In the genomic region with DNA sequence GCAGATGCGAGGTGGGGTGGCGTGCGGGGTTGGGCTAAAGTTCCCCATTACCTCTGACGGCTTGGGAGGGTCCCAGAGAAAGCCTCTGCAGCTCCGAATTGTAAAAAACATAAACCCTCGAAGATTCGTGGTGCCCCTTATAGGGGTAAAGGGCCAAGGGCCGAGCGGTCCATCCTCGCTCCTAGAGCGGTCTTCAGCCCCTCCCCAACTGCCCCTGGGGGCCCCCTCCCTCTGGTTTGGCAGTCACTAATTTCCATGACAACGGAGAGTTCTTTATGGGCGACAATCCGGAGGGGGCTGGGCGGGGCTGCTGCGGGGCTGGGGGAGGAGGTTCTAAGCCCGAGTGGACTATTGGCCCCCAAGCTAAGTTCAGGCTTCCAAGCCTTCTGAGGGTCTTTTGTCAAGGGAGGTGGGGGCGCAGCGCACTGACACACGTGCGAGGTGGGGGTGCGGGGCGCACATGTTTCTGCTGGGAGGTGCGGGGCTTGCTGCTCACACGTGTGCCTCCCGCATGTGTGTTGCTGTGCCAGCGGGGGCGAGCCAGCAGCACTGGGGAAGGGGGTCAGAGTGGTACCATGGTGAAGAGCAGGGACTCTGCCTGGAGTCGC, we compare ENCODE assay signal across 9 mouse cellular contexts. TPM values are rescaled to one million over a fixed set of nuclear protein-coding genes. Genes with fewer than 3 reads are reported as not detected.
DNase-seq lines count a peak whose midpoint lies in the region; ATAC-seq and TF ChIP-seq lines count a peak whose summit lies in the region.
"Had no signal": no experiment of that assay in that cellular context is flagged by ENCODE, and none has a peak within 500 bp of the region (broad histone marks: within the 10 kb centered on the region; RNA-seq: fewer than 3 reads in every experiment).

No protein-coding gene starts in this region.

- H3K4me3 ChIP-seq in embryonic facial prominence, embryonic 14.5 days (ENCODE audit: low read depth, low read length): peak overlapping the region; percentile 44
- peak overlapping the region; percentile 43 for H3K4me3 ChIP-seq in intestine, postnatal 0 days (ENCODE audit: low read depth, low read length)
- H3K4me3 ChIP-seq in midbrain, embryonic 15.5 days: peak overlapping the region; percentile 52

- WGBS in embryonic facial prominence, embryonic 14.5 days: 1% methylated on average over 28 of the region's 29 CpGs
- WGBS in intestine, postnatal 0 days: 13% methylated on average over 29 of the region's 29 CpGs
- WGBS in midbrain, embryonic 15.5 days: under 1% methylated on average over 29 of the region's 29 CpGs

- no peaks in the 10 kb centered on the region for H3K9me3 ChIP-seq in embryonic facial prominence, embryonic 14.5 days (ENCODE audit: control insufficient read depth, low read length)
- no peaks in the 10 kb centered on the region for H3K9me3 ChIP-seq in intestine, postnatal 0 days (ENCODE audit: control insufficient read depth)
- H3K9me3 ChIP-seq in midbrain, embryonic 15.5 days: no peaks in the 10 kb centered on the region

- peak; percentile 48 for ATAC-seq in embryonic facial prominence, embryonic 14.5 days (ENCODE audit: low read depth)
- ATAC-seq in intestine, postnatal 0 days: no peak
- peak; percentile 71 for ATAC-seq in midbrain, embryonic 15.5 days (replicated peaks)

- peak overlapping the region; percentile 74 for H3K4me2 ChIP-seq in embryonic facial prominence, embryonic 14.5 days (ENCODE audit: low read depth, low read length)
- H3K4me2 ChIP-seq in intestine, postnatal 0 days (replicated peaks; ENCODE audit: low read depth): peak overlapping the region; percentile 87
- peak overlapping the region; percentile 79 for H3K4me2 ChIP-seq in midbrain, embryonic 15.5 days

- DNase-seq in layer of hippocampus, adult 18-20 months (ENCODE audit: low spot score in 2 of 2): peak; percentile 60 to 67
- no peak for DNase-seq in layer of hippocampus, adult 9-10 months (ENCODE audit: low spot score)
- DNase-seq in embryonic facial prominence, embryonic 14.5 days (ENCODE audit: low spot score): no peak
- peak; percentile 28 for DNase-seq in thymus, postnatal 25 days
- DNase-seq in adrenal gland, adult 8-10 months: no peak
- no peak for DNase-seq in lung, postnatal 14 days

- H3K27me3 ChIP-seq in embryonic facial prominence, embryonic 14.5 days (replicated peaks; ENCODE audit: control insufficient read depth, insufficient read depth, low read length): 0 out of 2 replicates have a peak, but pooled peaks cover 16% of the 10 kb centered on the region
- 0 out of 2 replicates have a peak, but pooled peaks cover 15% of the 10 kb centered on the region for H3K27me3 ChIP-seq in intestine, postnatal 0 days (replicated peaks; ENCODE audit: control insufficient read depth, insufficient read depth, low read length)
- peaks cover 9% of the 10 kb centered on the region; the same call in 1 of the 2 replicates for H3K27me3 ChIP-seq in midbrain, embryonic 15.5 days (replicated peaks)

- no peak overlapping the region for H3K27ac ChIP-seq in embryonic facial prominence, embryonic 14.5 days (replicated peaks; ENCODE audit: low read depth, low read length)
- H3K27ac ChIP-seq in intestine, postnatal 0 days (ENCODE audit: low read depth, low read length): no peak overlapping the region
- no peak overlapping the region for H3K27ac ChIP-seq in midbrain, embryonic 15.5 days

- TF ChIP-seq CTCF in intestine, postnatal 0 days (IDR thresholded peaks at IDR 0.05; ENCODE audit: low read depth): no peak

- no peaks in the 10 kb centered on the region for H3K36me3 ChIP-seq in embryonic facial prominence, embryonic 14.5 days (ENCODE audit: control insufficient read depth, insufficient read depth, low read length)
- H3K36me3 ChIP-seq in intestine, postnatal 0 days (ENCODE audit: control insufficient read depth, insufficient read depth): no peaks in the 10 kb centered on the region
- H3K36me3 ChIP-seq in midbrain, embryonic 15.5 days (replicated peaks): no peaks in the 10 kb centered on the region

- H3K4me1 ChIP-seq in embryonic facial prominence, embryonic 14.5 days (ENCODE audit: control insufficient read depth, insufficient read depth, low read length): peaks cover 8% of the 10 kb centered on the region; the same call in 1 of the 2 replicates
- no peaks in the 10 kb centered on the region for H3K4me1 ChIP-seq in intestine, postnatal 0 days (replicated peaks; ENCODE audit: control insufficient read depth, insufficient read depth, low read length)
- H3K4me1 ChIP-seq in midbrain, embryonic 15.5 days: peaks cover 21% of the 10 kb centered on the region

- peak overlapping the region; percentile 65 for H3K9ac ChIP-seq in embryonic facial prominence, embryonic 14.5 days (ENCODE audit: low read depth, low read length)
- peak overlapping the region; percentile 50; the same call in 1 of the 2 replicates for H3K9ac ChIP-seq in intestine, postnatal 0 days (ENCODE audit: low read depth, low read length)
- H3K9ac ChIP-seq in midbrain, embryonic 15.5 days: peak overlapping the region; percentile 58

RNA-seq across cellular contexts. Expression of a gene that starts 0.8 kb away (rescaled TPM):
- total RNA-seq in layer of hippocampus, adult 18-20 months (2021): 100 to 1,000 TPM; 554 to 575 TPM
- 2.2 and 2.6 TPM in 2 replicates for polyA plus RNA-seq in embryonic facial prominence, embryonic 14.5 days (2014; fragmentation: Nextera tagmentation; extraction: Ambion mirVana)
- polyA plus RNA-seq in intestine, postnatal 0 days (2015; fragmentation: Nextera tagmentation; extraction: Ambion mirVana): 0.37 and 0.42 TPM in 2 replicates
- 66.7 and 67.3 TPM in 2 replicates for polyA plus RNA-seq in midbrain, embryonic 15.5 days (2015; fragmentation: Nextera tagmentation; extraction: Ambion mirVana)
- total RNA-seq in adrenal gland, adult 8-10 months (2022): 10 to 100 TPM in 2 of 4 experiments, 1 to 10 TPM in 2; 6.4 to 11.1 (median 9.7) TPM

RNA-seq across cellular contexts. Expression of a gene that starts 8.1 kb away (rescaled TPM):
- not detected for total RNA-seq in layer of hippocampus, adult 18-20 months (2021)
- polyA plus RNA-seq in embryonic facial prominence, embryonic 14.5 days (2014; fragmentation: Nextera tagmentation; extraction: Ambion mirVana): not detected in 2 replicates
- not detected in 2 replicates for polyA plus RNA-seq in intestine, postnatal 0 days (2015; fragmentation: Nextera tagmentation; extraction: Ambion mirVana)
- not detected in 2 replicates for polyA plus RNA-seq in midbrain, embryonic 15.5 days (2015; fragmentation: Nextera tagmentation; extraction: Ambion mirVana)
- total RNA-seq in adrenal gland, adult 8-10 months (2022): not detected
- total RNA-seq: adrenal gland, postnatal 36 days had no signal

RNA-seq across cellular contexts. Expression of a gene that starts 13.6 kb away (rescaled TPM):
- 10 to 100 TPM; 17.1 to 18.9 TPM for total RNA-seq in layer of hippocampus, adult 18-20 months (2021)
- 15.5 and 23.4 TPM in 2 replicates for polyA plus RNA-seq in embryonic facial prominence, embryonic 14.5 days (2014; fragmentation: Nextera tagmentation; extraction: Ambion mirVana)
- polyA plus RNA-seq in intestine, postnatal 0 days (2015; fragmentation: Nextera tagmentation; extraction: Ambion mirVana): 3.2 and 3.7 TPM in 2 replicates
- 10.1 and 10.2 TPM in 2 replicates for polyA plus RNA-seq in midbrain, embryonic 15.5 days (2015; fragmentation: Nextera tagmentation; extraction: Ambion mirVana)
- 1 to 10 TPM; 2.2 to 7.0 (median 4.2) TPM for total RNA-seq in adrenal gland, adult 8-10 months (2022)

RNA-seq across cellular contexts. Expression of a gene that starts 29.6 kb away (rescaled TPM):
- 1 to 10 TPM; 1.9 TPM for total RNA-seq in layer of hippocampus, adult 18-20 months (2021)
- polyA plus RNA-seq in embryonic facial prominence, embryonic 14.5 days (2014; fragmentation: Nextera tagmentation; extraction: Ambion mirVana): 2.8 and 3.1 TPM in 2 replicates
- polyA plus RNA-seq in intestine, postnatal 0 days (2015; fragmentation: Nextera tagmentation; extraction: Ambion mirVana): 7.1 and 8.8 TPM in 2 replicates
- 1.7 and 1.9 TPM in 2 replicates for polyA plus RNA-seq in midbrain, embryonic 15.5 days (2015; fragmentation: Nextera tagmentation; extraction: Ambion mirVana)
- 10 to 100 TPM; 10.3 to 28.6 (median 17.9) TPM for total RNA-seq in adrenal gland, adult 8-10 months (2022)

RNA-seq across cellular contexts. Expression of a gene that starts 39.0 kb away (rescaled TPM):
- 1 to 10 TPM; 5.1 to 5.9 TPM for total RNA-seq in layer of hippocampus, adult 18-20 months (2021)
- 25.5 and 28.1 TPM in 2 replicates for polyA plus RNA-seq in embryonic facial prominence, embryonic 14.5 days (2014; fragmentation: Nextera tagmentation; extraction: Ambion mirVana)
- polyA plus RNA-seq in intestine, postnatal 0 days (2015; fragmentation: Nextera tagmentation; extraction: Ambion mirVana): 43.8 and 50.6 TPM in 2 replicates
- polyA plus RNA-seq in midbrain, embryonic 15.5 days (2015; fragmentation: Nextera tagmentation; extraction: Ambion mirVana): 5.9 and 6.7 TPM in 2 replicates
- 10 to 100 TPM; 17.4 to 48.9 (median 25.9) TPM for total RNA-seq in adrenal gland, adult 8-10 months (2022)

Comparison
In these comparisons a context has a peak if more than half of its experiments do, and no peak if none do; other contexts are left out.
1. DNase-seq: peak in layer of hippocampus, adult 18-20 months (2 of 2) and thymus, postnatal 25 days (single experiment); none in layer of hippocampus, adult 9-10 months (single experiment), embryonic facial prominence, embryonic 14.5 days (single experiment), adrenal gland, adult 8-10 months (single experiment) and lung, postnatal 14 days (single experiment).
2. RNA of a gene that starts 0.8 kb away (polyA plus RNA-seq): 66.7 to 67.3 TPM in midbrain, embryonic 15.5 days; 2.2 to 2.6 TPM in embryonic facial prominence, embryonic 14.5 days and 0.37 to 0.42 TPM in intestine, postnatal 0 days; every median in the first group is over 10 times any median in the second.
3. Peak in every context shown above with its lines, with median percentiles within 50 percentile points of each other: H3K4me2 ChIP-seq, H3K4me3 ChIP-seq and H3K9ac ChIP-seq.